Mouse (Mus musculus) heart, embryonic 10.5 days (tissue): Measurements from ENCODE around the gene Nudt3. TPM values are rescaled to one million over a fixed set of nuclear protein-coding genes. Genes with fewer than 3 reads are reported as not detected.
A peak's percentile ranks its signal among the peaks of the same experiment; 100 is the strongest.

Experiments
- DNase-seq: peaks from one replicate; pipeline ENCODE4 v3.0.0-alpha.2; 2017; ENCODE audit warnings: low spot score
- H3K27ac ChIP-seq: fragments of 300-500 bp; sonication (generic); 2 replicates; pipeline ENCODE4 v1.5.1; 2016; ENCODE audit warnings: mild to moderate bottlenecking
- H3K27me3 ChIP-seq: fragments of 300-500 bp; sonication (generic); 2 replicates; pipeline ENCODE4 v1.6.1; 2016; ENCODE audit warnings: mild to moderate bottlenecking; ENCODE audit not compliant: poor library complexity, insufficient read depth, severe bottlenecking
- H3K36me3 ChIP-seq: fragments of 300-500 bp; sonication (generic); 2 replicates; pipeline ENCODE4 v1.6.1; 2016; ENCODE audit warnings: mild to moderate bottlenecking, moderate library complexity
- H3K4me1 ChIP-seq: fragments of 300-500 bp; sonication (generic); 2 replicates; pipeline ENCODE4 v1.6.1; 2016; ENCODE audit warnings: mild to moderate bottlenecking
- H3K4me3 ChIP-seq: fragments of 300-500 bp; sonication (generic); 2 replicates; pipeline ENCODE4 v1.5.1; 2016; ENCODE audit warnings: mild to moderate bottlenecking, moderate library complexity
- H3K9me3 ChIP-seq: fragments of 300-500 bp; sonication (generic); 2 replicates; pipeline ENCODE4 v1.6.1; 2016; ENCODE audit warnings: mild to moderate bottlenecking, moderate library complexity
- WGBS: fragments of 180-500 bp; shearing (Covaris S2); methylation state at CpG from one replicate; pipeline ENCODE4 v1.1.7; 2016; 5-methylcytosine and 5-hydroxymethylcytosine counted together
- polyA plus RNA-seq: library from polyadenylated mRNA; unstranded; fragments of >200 nt; fragmentation: Nextera tagmentation; extraction: Ambion mirVana; gene quantifications from 2 replicates; pipeline ENCODE4 v1.2.1, GENCODE M21; 2016

Nudt3 gene
- polyA plus RNA-seq, 1 experiment from 2014 or later: 107 TPM

GRCm38 (mm10) chr17:27564391-27565162 is 58.7 kb downstream of the Nudt3 start:
- H3K4me3 ChIP-seq: peak overlapping the region; percentile 78
- H3K27me3 ChIP-seq: no peaks in the 10 kb centered on the region
- DNase-seq: no peak
- H3K4me1 ChIP-seq: peaks cover 69% of the 10 kb centered on the region
- WGBS: 12% methylated on average over 20 of the region's 20 CpGs
- peak overlapping the region; percentile 87 for H3K27ac ChIP-seq
- H3K9me3 ChIP-seq: no peaks in the 10 kb centered on the region
- peaks cover 31% of the 10 kb centered on the region for H3K36me3 ChIP-seq

DNA sequence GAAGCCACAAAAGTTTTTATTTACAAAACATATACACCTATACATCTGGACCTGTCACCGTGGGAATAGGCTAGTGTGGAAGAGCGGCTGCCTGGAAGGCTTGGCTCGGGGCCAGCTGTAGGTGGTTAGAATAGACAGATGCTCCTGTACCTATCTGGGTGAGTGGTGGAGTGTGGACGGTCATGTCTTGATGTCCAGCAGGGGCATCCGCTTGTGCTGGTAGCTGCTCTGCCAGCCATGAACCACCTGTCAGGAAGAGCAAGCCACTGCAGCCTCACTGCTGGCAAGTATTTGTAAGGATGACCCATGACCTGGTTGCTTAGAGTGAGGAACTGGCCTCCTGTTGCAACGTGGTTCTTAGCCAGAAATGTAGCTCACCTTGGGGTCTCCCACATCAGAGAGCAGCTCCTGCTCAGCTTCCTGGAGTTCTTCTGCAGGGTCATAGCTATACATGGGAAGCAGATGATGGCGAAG is 59.5 kb downstream of the Nudt3 start:
- no peak for DNase-seq
- 58% methylated on average over 7 of the region's 7 CpGs for WGBS
- no peak overlapping the region for H3K4me3 ChIP-seq
- peaks cover 77% of the 10 kb centered on the region for H3K4me1 ChIP-seq
- H3K27ac ChIP-seq: no peak overlapping the region
- H3K36me3 ChIP-seq: peaks cover 31% of the 10 kb centered on the region
- no peaks in the 10 kb centered on the region for H3K9me3 ChIP-seq
- H3K27me3 ChIP-seq: no peaks in the 10 kb centered on the region

DNA sequence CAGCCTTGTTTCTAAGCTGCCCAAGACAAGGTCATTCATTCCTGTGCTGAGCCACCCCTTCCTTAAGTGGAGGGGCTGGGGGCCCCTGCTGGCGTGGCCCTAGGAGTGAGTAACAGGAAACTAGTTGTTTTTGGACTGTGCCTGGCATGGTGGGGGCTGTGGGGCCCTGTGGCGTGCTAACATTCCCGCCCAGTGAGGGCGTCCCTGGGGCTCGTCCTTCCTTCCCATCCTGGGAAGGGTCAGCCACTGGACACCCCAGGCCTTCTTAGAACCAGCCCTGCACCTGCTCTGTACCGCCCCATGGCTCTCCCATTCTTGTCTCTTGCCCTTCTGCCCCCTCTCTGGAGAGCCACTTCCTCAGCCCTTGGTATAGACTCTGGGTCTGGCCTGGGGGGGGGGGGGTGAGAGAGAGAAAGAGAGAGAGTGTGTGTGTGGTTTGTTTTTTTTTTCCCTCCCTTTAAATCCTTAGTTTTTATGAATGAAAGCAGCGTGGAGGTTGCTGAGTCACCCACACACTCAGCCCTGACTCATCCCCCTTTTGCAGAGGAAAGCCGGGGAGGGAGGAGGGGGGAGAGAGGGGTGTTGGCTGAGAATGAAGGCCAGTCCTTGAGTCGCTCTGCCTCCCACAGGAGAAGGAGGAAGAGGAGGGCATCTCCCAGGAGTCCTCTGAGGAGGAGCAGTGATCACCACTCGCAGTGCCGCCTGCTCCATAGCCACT is 61.3 kb downstream of the Nudt3 start:
- DNase-seq: no peak
- no peak overlapping the region for H3K27ac ChIP-seq
- WGBS: 48% methylated on average over 9 of the region's 11 CpGs
- H3K4me3 ChIP-seq: 0 out of 2 replicates have a peak overlapping the region, but pooled peaks have one; percentile 13
- peaks cover 31% of the 10 kb centered on the region for H3K36me3 ChIP-seq
- peaks cover 80% of the 10 kb centered on the region for H3K4me1 ChIP-seq
- no peaks in the 10 kb centered on the region for H3K27me3 ChIP-seq
- no peaks in the 10 kb centered on the region for H3K9me3 ChIP-seq

- H3K27me3 ChIP-seq: no peaks in the 10 kb centered on the region
- no peak overlapping the region for H3K4me3 ChIP-seq
- no peak overlapping the region for H3K27ac ChIP-seq
- H3K9me3 ChIP-seq: no peaks in the 10 kb centered on the region
- no peak for DNase-seq
- peaks cover 31% of the 10 kb centered on the region for H3K36me3 ChIP-seq
- WGBS: 87% methylated on average over 13 of the region's 13 CpGs
- peaks cover 72% of the 10 kb centered on the region for H3K4me1 ChIP-seq
These were observed 62.3 kb downstream of the Nudt3 start for GRCm38 (mm10) chr17:27560926-27561480.

DNA sequence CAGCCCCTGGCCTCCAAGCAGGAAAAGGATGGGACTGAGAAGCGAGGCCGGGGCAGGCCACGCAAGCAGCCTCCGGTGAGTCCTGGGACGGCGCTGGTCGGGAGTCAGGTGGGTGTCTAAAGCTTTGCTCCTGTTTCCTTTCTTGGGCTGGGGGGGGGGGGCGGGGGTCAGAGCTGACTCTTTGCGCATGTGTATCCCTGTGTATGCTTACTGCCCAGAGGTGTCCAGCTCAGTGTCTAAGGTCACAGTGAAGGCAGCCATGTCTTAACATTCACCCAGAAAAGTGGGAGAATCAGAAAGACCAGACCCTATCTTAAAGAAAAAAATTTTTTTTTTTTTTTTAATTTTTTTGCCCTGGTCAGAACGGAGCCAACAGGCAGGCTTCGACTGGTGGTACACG is 63.7 kb downstream of the Nudt3 start:
- no peaks in the 10 kb centered on the region for H3K9me3 ChIP-seq
- H3K4me1 ChIP-seq: peaks cover 72% of the 10 kb centered on the region
- H3K4me3 ChIP-seq: peak overlapping the region; percentile 97; the same call in 1 of the 2 replicates
- no peak for DNase-seq
- 69% methylated on average over 12 of the region's 12 CpGs for WGBS
- peak overlapping the region; percentile 99; the same call in 1 of the 2 replicates for H3K27ac ChIP-seq
- H3K36me3 ChIP-seq: peaks cover 31% of the 10 kb centered on the region
- no peaks in the 10 kb centered on the region for H3K27me3 ChIP-seq

GRCm38 (mm10) chr17:27558845-27559244 is 64.5 kb downstream of the Nudt3 start:
- 20% methylated on average over 5 of the region's 5 CpGs for WGBS
- DNase-seq: no peak
- H3K4me3 ChIP-seq: peak overlapping the region; percentile 97
- no peaks in the 10 kb centered on the region for H3K9me3 ChIP-seq
- peak overlapping the region; percentile 99 for H3K27ac ChIP-seq
- peaks cover 27% of the 10 kb centered on the region for H3K36me3 ChIP-seq
- H3K4me1 ChIP-seq: peaks cover 72% of the 10 kb centered on the region
- no peaks in the 10 kb centered on the region for H3K27me3 ChIP-seq

- Histone ChIP-seq H3K27me3 (no peaks in the 10 kb centered on the region), H3K9me3 (no peaks in the 10 kb centered on the region), H3K4me1 (peaks cover 73% of the 10 kb centered on the region), H3K27ac (peak overlapping the region; percentile 99), H3K4me3 (peak overlapping the region; percentile 97), H3K36me3 (peaks cover 23% of the 10 kb centered on the region)
- DNase-seq: no peak
- WGBS: 3% methylated on average over 14 of the region's 14 CpGs
These were observed 65.2 kb downstream of the Nudt3 start for GRCm38 (mm10) chr17:27557927-27558661.

DNA sequence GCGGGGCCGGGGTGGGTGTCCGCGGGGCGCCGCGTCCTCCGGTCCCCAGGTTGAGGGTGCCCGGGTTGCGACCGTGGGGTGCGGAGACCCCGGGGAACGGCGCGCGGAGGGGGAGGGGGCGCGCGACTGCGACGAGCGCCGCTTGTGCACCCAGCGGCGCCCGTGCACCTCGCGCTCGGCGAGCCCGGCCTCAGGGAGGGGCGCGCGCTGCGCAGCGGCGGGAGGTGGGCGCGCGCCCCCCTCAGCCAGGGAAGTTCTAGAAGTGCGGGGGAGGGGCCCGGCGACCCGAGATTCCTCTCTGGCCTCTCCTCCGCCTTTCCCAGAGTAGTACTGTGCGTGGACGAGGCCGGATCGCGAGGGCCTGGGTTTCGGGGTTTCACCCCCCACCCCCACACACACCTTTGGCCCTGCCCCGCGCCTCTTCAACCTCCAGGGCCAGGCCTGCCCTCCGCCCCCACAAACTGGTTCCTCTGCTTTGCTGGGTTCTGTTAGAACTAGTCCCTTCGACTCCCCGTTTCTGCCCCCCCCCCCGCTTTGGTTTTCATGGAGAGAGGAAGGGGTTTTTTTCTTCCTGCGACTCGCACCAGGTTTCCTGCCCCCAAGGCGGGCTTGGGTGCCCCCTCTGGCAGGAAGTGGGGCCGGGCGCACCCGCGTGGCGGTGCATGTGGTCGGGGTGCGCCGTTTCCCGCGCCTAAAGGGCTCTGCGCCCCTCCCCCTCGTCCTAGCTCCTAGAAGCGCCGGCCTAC is 65.9 kb downstream of the Nudt3 start:
- Histone ChIP-seq H3K36me3 (peaks cover 23% of the 10 kb centered on the region), H3K9me3 (no peaks in the 10 kb centered on the region), H3K27me3 (no peaks in the 10 kb centered on the region), H3K27ac (peak overlapping the region; percentile 99), H3K4me1 (peaks cover 80% of the 10 kb centered on the region), H3K4me3 (peak overlapping the region; percentile 97)
- WGBS: 2% methylated on average over 69 of the region's 75 CpGs
- DNase-seq: peak; percentile 90

- Histone ChIP-seq H3K4me1 (peaks cover 78% of the 10 kb centered on the region), H3K4me3 (peak within 1 kb of the TSS; percentile 97), H3K27me3 (no peaks in the 10 kb centered on the region), H3K9me3 (no peaks in the 10 kb centered on the region), H3K27ac (peak within 1 kb of the TSS; percentile 99), H3K36me3 (peaks cover 18% of the 10 kb centered on the region)
- under 1% methylated on average over 79 of the region's 79 CpGs for WGBS
- DNase-seq: peak; percentile 95
These were observed 66.8 kb downstream of the Nudt3 start, which contains the start of gene Hmga1 for GRCm38 (mm10) chr17:27556315-27557011. Hmga1 (plus strand) TSS chr17:27556497.

DNA sequence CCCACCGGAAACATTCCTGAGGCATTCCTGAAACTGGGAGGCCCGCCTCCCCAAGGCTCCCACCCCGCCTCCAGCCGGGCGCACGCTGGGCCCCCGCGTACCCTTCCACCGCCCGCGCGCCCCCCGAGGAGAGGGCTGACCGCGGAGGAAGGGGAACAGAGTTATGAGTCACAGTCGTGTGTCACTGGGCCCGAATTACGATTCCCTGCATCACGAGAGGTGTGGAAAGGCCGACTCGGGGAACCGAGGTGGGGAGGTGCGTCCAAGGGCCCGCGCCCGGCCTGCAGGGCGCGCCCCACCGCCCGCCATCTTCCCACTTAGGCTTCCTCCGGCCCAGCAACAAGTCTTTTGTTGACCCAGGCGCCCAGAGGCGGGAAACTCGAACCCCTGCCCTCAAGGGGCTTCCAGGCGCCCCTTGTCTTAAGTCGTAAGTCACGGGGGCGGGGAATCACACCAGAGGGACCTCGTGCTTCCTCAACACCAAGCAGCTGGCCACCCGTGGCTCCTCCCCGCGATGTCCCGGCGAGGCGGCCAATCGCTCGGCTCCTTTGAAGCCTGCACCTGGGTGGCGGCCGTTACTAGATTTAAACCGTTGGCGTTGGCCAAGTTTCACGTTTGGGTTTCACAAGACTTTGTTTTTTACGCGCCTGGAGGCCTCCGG is 67.7 kb downstream of the Nudt3 start:
- Histone ChIP-seq H3K4me1 (peaks cover 70% of the 10 kb centered on the region), H3K36me3 (peaks cover 9% of the 10 kb centered on the region), H3K27ac (peak overlapping the region; percentile 99), H3K27me3 (no peaks in the 10 kb centered on the region), H3K9me3 (no peaks in the 10 kb centered on the region), H3K4me3 (peak overlapping the region; percentile 97)
- WGBS: under 1% methylated on average over 55 of the region's 55 CpGs
- peak; percentile 95 for DNase-seq

DNA sequence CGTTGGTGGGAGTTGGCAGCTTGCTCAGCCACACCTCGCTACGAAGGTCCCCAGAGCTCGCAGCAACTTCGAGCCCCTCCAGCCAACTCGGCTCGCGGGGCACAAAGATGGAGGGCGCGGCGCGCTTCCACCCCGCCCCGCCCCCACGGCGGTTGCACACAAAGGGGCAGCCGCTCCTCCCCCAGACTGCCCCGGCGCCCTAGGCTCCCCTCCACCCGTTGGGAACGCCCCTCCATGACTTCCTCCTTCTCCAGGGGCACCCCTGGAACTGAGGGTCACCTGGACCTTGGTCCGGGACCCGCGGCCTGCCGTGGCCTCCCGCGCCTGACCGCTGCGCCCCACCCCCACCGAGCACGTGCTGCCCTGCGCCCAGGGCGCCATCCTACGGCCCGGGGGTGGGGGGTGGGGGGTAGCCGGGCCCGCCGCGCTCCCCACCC is 68.2 kb downstream of the Nudt3 start:
- Histone ChIP-seq H3K36me3 (peaks cover 4% of the 10 kb centered on the region), H3K4me1 (peaks cover 65% of the 10 kb centered on the region), H3K27me3 (no peaks in the 10 kb centered on the region), H3K27ac (peak overlapping the region; percentile 99), H3K4me3 (peak overlapping the region; percentile 97), H3K9me3 (no peaks in the 10 kb centered on the region)
- under 1% methylated on average over 37 of the region's 39 CpGs for WGBS
- DNase-seq: peak; percentile 93
